In genomic region chr19:18670608-18671007, GRCm38 (mm10) we compare ENCODE assay signal across 8 mouse cellular contexts. TPM values are rescaled to one million over a fixed set of nuclear protein-coding genes. Genes with fewer than 3 reads are reported as not detected.
DNase-seq lines count a peak whose midpoint lies in the region; ATAC-seq lines count a peak whose summit lies in the region.

TSS of gene Carnmt1 (plus strand) at chr19:18670764.

- peak; percentile 95 for DNase-seq in R1 (ENCODE audit: low read depth, low spot score)
- peak; percentile 98 to 99 for DNase-seq in cerebellum, postnatal 25 days
- peak; percentile 88 to 93 for DNase-seq in frontal cortex, postnatal 25 days (ENCODE audit: low spot score in 2 of 2)
- DNase-seq in hindbrain, embryonic 14.5 days (ENCODE audit: low spot score): peak; percentile 99
- peak; percentile 98 for DNase-seq in layer of hippocampus, postnatal 36 days
- DNase-seq in lung, postnatal 36 days: peak; percentile 99
- DNase-seq in retina, postnatal 1 day: peak; percentile 99
- DNase-seq in urinary bladder, adult 18-20 months (ENCODE audit: low spot score in 2 of 2): peak; percentile 99

- H3K4me3 ChIP-seq in hindbrain, embryonic 14.5 days (replicated peaks; ENCODE audit: low read length): peak within 1 kb of the TSS; percentile 65

- no peaks in the 10 kb centered on the region for H3K27me3 ChIP-seq in hindbrain, embryonic 14.5 days (ENCODE audit: control insufficient read depth, insufficient read depth, low read length)

- H3K27ac ChIP-seq in hindbrain, embryonic 14.5 days: peak within 1 kb of the TSS; percentile 81

- peak within 1 kb of the TSS; percentile 76 for H3K4me2 ChIP-seq in hindbrain, embryonic 14.5 days (replicated peaks)

- peak; percentile 98 for ATAC-seq in hindbrain, embryonic 14.5 days (ENCODE audit: low FRiP score)

- WGBS in hindbrain, embryonic 14.5 days: under 1% methylated on average over 44 of the region's 58 CpGs

- H3K36me3 ChIP-seq in hindbrain, embryonic 14.5 days (replicated peaks; ENCODE audit: control insufficient read depth, insufficient read depth): no peaks in the 10 kb centered on the region

- peak within 1 kb of the TSS; percentile 83 for H3K9ac ChIP-seq in hindbrain, embryonic 14.5 days

- no peaks in the 10 kb centered on the region for H3K9me3 ChIP-seq in hindbrain, embryonic 14.5 days (ENCODE audit: control insufficient read depth, low read length)

- peaks cover 21% of the 10 kb centered on the region for H3K4me1 ChIP-seq in hindbrain, embryonic 14.5 days (replicated peaks; ENCODE audit: control insufficient read depth, insufficient read depth, low read length)

RNA-seq across cellular contexts. Expression of gene Carnmt1, which starts in this region (rescaled TPM):
- polyA plus RNA-seq in hindbrain, embryonic 14.5 days (2014; fragmentation: Nextera tagmentation; extraction: Ambion mirVana): 15.4 and 16.1 TPM in 2 replicates
- 10 to 100 TPM; 13.8 to 14.5 TPM for total RNA-seq in layer of hippocampus, postnatal 36 days (2021)

Comparison
In these comparisons a context has a peak if more than half of its experiments do, and no peak if none do; other contexts are left out.
1. Peak in every context shown above with its lines: DNase-seq, ATAC-seq, H3K4me3 ChIP-seq and H3K27ac ChIP-seq.